Mouse (Mus musculus) bone marrow macrophage, adult 2 months (primary cell): ENCODE measurements at regions not wholly inside any gene's neighbourhood (a gene's known extent, or its start where the extent isn't known, plus 50 kb on each side); places are given as distances from the start of the nearest gene placed in this dataset.

ENCODE experiments used
- H3K27ac ChIP-seq: 2 replicates; pipeline ENCODE4 v1.5.1; 2012; ENCODE audit warnings: low read depth, low read length; ENCODE audit not compliant: insufficient read depth
- H3K4me1 ChIP-seq: 2 replicates; pipeline ENCODE4 v1.6.1; 2012; ENCODE audit warnings: low read length; ENCODE audit not compliant: control insufficient read depth, insufficient read depth
- H3K4me3 ChIP-seq: 2 replicates; pipeline ENCODE4 v1.5.1; 2012; ENCODE audit warnings: mild to moderate bottlenecking, low read length, moderate library complexity; ENCODE audit not compliant: insufficient read depth
- CTCF ChIP-seq: IDR thresholded peaks from 2 replicates; pipeline ENCODE4 v1.5.1; 2012; ENCODE audit warnings: low read depth, mild to moderate bottlenecking, low read length, moderate library complexity
- POLR2A ChIP-seq: IDR thresholded peaks from 2 replicates; pipeline ENCODE4 v1.6.1; 2012; ENCODE audit warnings: mild to moderate bottlenecking, low read depth, low read length, borderline replicate concordance

DNA sequence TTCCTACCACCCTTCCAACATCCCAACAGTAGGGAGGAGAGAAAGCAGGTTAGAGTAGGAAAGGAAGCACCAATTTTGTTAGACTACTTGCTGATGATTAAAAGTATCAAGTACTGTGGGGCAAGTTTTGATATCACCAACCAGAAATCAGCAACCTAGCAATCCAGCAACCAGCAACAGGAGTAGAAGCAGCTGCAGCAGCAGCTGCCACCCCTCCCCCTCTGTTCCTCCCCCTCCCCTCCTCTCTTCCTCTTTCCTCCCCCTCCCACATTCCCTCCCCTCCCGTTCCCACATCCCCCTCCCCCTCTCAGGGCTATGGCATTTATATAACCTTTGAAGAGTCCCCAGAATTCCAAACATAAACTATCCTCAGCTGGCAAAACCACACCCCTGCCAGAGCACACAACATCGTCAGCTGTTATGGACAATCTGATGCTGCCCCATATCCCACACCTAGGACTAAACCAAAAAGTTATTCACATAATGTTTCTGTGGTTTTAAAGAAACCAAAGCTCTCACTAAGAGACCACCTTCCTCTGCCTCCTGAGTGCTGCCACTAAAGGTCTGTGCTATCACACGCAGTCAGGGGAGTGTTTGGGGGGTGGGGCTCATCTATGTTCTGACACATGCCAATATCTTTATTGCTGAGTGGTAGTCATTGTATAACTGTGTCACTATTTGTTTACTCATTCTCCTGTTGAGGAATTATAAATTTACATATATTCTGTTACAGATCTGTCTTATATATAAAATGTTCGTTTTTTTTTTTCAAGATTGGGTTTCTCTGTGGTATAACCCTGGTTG is 158.9 kb upstream of the Bcor start:
- Histone ChIP-seq H3K27ac (no peak overlapping the region), H3K4me3 (no peak overlapping the region), H3K4me1 (no peaks in the 10 kb centered on the region)
- TF ChIP-seq POLR2A: no peak
- TF ChIP-seq CTCF: no peak

DNA sequence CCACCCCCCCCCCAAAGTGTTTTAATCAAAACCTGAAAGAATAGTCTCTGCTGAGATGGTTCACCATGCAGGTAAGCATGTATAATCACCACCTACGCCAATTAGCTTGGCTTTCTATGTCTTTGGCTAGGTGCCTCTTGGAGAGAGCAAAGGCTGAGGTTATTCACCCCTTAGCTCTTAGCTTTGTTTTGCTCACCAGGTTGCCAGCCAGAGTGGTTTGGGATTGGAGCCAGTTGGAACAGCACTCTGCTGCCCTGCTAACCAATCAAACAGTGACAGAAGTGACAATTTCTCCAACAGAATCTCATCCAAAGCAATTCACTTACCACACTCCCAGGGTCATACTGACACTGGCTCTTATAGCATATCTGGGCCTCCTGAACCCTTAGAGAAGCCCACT is 162.3 kb upstream of the Bcor start:
- no peaks in the 10 kb centered on the region for H3K4me1 ChIP-seq
- no peak overlapping the region for H3K27ac ChIP-seq
- no peak overlapping the region for H3K4me3 ChIP-seq
- no peak for TF ChIP-seq POLR2A
- TF ChIP-seq CTCF: no peak

DNA sequence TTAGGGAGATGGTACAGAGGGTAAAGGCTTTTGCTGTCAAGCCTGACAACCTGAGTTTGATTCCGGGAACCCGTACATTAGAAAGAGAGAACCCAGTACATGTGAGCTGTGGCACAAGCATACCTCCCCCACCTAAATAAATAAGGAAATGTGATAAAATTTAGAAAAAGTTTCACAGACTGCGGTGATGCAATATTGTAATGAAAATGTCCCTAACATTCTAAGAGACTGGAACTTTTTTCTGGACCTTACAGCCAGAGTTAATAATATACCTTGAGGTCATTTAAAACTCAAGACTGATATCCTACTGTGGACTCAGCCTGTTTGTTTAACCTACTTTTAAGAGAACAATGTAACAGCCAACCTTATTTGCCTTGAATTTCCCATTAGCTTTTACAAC is 163.1 kb upstream of the Bcor start:
- no peak for TF ChIP-seq POLR2A
- TF ChIP-seq CTCF: no peak
- no peak overlapping the region for H3K27ac ChIP-seq
- H3K4me3 ChIP-seq: no peak overlapping the region
- H3K4me1 ChIP-seq: no peaks in the 10 kb centered on the region

DNA sequence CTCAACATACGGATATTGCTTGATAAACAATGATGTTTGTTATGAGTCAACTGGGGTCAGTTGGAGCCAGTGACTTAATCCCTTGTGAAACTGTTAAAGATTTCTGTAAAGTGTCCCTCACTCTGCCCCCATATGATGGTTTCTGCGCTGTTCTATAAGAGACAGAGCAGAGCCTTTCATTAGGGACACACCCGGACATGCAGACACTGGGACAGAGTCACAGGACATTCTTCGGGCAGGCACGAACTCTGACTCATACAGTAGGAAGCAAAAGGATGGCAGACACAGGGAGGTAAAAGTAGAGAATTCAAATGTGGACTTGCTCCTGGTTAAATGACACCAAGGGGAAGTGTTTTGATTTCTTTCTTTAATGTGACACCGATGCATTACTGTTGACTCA is 163.7 kb upstream of the Bcor start:
- no peak overlapping the region for H3K27ac ChIP-seq
- H3K4me3 ChIP-seq: no peak overlapping the region
- TF ChIP-seq POLR2A (no peak), CTCF (no peak)
- no peaks in the 10 kb centered on the region for H3K4me1 ChIP-seq

DNA sequence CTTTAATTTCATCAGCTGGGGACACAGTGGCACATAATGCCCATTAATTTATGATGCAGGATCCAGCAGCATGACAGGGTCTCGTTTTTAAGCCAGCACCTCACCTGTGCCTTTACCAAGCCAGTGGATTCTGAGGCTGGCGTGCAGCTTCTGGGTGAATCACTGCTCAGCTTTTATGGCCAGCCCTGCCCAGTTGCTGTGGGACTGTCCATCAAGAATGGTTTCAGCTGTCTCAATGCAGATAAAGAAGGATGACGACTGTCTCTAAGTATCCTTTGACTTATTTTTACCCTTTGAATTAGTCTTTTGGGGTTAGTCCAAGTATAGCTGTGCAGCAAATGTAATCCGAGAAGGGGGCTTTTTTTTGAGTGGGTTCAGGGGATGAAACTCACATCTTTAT is 167.3 kb upstream of the Bcor start:
- Histone ChIP-seq H3K27ac (no peak overlapping the region), H3K4me3 (no peak overlapping the region), H3K4me1 (no peaks in the 10 kb centered on the region)
- TF ChIP-seq POLR2A (no peak), CTCF (no peak)

DNA sequence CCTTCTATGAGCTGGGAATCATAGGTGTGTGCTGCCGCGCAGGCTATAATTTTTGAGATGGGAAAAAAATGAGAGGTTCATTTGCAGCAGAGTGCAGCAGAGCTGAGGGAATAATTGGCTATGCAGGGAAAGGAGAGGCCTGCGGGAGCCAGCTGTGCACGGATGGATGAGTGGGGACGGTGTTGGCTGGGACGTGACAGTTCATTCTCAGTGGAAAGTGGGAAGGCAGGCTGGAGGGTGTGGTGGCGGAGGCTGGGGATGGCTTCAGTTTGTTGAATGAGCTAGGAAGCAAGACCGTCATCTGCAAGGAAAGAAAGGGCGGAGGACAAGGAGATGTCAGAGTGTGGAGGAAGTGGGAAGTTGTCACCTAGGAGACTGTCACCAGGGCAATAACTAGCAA is 180.4 kb upstream of the Bcor start:
- TF ChIP-seq CTCF (no peak), POLR2A (no peak)
- H3K4me3 ChIP-seq: no peak overlapping the region
- no peak overlapping the region for H3K27ac ChIP-seq
- H3K4me1 ChIP-seq: no peaks in the 10 kb centered on the region

DNA sequence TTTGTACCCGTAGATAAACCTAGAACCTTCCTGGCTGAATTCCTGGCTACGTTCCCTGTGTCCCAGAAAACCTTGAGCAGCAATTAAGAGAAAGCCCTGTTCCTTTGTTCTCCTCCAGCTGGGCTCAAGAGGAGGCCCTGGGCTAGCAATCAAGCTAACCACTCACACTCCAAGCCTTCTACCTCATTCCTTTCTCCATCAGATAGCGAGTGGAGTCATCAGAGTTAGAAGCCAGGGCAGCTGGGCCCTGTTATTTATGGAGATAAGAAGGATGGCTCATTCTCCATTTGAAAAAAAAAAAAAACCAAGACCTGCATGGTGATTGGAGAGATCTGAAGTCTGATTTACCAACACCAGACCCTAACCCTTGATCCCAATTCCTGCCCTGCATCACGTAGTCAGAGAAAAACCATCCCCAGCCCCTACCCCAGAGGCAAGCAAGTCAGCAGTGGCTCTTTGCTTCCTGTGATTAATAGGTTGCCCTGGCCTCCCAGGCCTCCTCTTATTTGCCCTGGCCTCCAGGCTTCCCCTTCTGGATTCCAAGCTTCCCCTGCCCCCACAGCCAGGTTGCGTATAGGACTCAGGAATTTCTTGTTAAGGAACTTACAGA is 181.3 kb upstream of the Bcor start:
- Histone ChIP-seq H3K4me1 (no peaks in the 10 kb centered on the region), H3K4me3 (no peak overlapping the region), H3K27ac (no peak overlapping the region)
- no peak for TF ChIP-seq POLR2A
- no peak for TF ChIP-seq CTCF

DNA sequence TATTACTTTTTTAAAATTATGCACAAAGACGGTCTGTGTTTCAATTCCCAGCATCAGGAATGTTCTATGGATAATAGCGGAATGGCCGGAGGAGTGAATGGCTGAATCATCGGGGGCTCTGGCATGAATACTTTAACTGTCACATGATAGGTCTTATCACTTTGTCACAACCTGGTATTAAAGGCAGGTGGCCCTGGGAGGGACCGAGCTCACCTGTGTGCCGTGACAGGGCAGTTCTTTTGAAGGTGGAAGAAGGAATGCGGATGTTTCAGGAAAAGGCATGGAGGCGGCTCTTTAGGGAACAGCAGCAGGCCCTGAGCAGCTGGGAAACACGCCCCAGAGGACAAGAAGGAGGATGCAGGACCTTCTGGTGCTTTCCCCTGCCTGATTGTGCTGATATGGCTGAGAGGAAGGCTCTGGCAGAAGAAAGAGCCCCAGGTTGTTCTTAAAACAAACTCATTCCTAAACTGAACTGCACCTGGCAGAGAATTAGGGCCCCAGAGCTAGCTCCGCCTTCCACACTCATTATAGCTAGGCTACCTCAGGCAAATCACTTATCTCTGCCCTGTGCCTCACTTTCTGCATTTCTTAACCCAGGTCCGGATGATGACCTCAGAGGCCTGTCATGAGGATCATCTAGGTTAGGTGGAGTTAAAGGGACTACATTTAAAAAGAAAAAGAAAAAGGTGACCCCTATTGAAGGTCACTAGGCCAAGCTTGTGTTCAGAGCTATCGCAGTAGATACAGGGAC is 184.8 kb upstream of the Bcor start:
- Histone ChIP-seq H3K4me3 (no peak overlapping the region), H3K27ac (no peak overlapping the region), H3K4me1 (no peaks in the 10 kb centered on the region)
- TF ChIP-seq CTCF (no peak), POLR2A (no peak)

DNA sequence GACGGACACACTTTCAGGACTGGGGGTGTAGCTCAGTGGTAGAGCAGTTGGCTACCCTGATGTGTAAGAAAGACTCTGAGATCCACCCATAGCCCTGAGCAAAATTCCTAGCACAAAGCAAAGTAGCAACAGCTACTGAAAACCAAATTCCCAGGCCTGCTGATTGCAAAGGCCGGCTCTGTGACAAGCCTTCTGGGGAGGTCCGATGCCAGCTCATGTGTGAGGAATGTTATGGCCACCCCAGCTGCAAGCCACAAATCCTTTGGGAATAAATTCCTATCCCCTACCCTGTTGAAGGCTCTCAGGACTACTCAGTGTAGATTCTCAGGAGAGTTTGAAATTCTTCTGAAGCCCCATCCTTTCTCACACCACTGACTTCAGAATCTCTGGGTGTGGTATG is 186.7 kb upstream of the Bcor start:
- Histone ChIP-seq H3K27ac (no peak overlapping the region), H3K4me1 (no peaks in the 10 kb centered on the region), H3K4me3 (no peak overlapping the region)
- TF ChIP-seq POLR2A: no peak

DNA sequence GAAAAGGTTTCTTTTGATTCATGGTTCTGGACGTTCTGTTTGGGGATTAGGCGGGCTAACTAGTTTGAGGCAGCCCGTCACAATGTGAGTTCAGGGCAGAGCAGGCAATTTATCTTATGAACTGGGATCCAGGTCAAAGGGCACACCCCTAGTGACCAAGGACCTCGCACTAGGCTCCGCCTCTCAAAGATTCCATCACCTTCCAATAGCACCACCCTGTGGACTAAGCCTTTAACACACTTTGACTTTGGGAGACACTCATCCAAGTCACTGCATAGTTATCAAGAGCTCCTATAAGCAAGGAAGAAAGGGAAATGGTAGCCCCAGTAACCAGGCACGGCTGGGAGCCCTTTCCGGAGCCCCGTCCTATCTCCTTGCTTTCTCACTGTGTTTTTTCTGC is 188.0 kb upstream of the Bcor start:
- no peak overlapping the region for H3K4me3 ChIP-seq
- no peak for TF ChIP-seq POLR2A
- TF ChIP-seq CTCF: no peak
- no peaks in the 10 kb centered on the region for H3K4me1 ChIP-seq
- no peak overlapping the region for H3K27ac ChIP-seq
